Mouse (Mus musculus) common myeloid progenitor, adult 5-6 weeks (primary cell): ENCODE results near the gene Ppp1r3g. TPM values are rescaled to one million over a fixed set of nuclear protein-coding genes. Genes with fewer than 3 reads are reported as not detected.

Source experiments
- ATAC-seq: replicated peaks from 2 replicates; pipeline ENCODE4 v1.8.0; 2016; ENCODE audit warnings: low read depth, mild to moderate bottlenecking, moderate TSS enrichment, inconsistent platforms; ENCODE audit not compliant: poor library complexity, severe bottlenecking
- total RNA-seq: library from RNA; stranded (forward); fragments of 200-1000, 187-1606 nt; gene quantifications from 2 replicates; pipeline ENCODE4 v1.2.3, GENCODE M21; 2017

The Ppp1r3g gene
- total RNA-seq, 1 experiment from 2014 or later, result not detected

GRCm38 (mm10) chr13:35991185-35991584 lies 32.5 kb downstream of the Ppp1r3g start:
- ATAC-seq, result peak; percentile 32; the same call in 1 of the 2 replicates

- ATAC-seq, result no peak
Measured at GRCm38 (mm10) chr13:35994067-35994466, 35.4 kb downstream of the Ppp1r3g start.

GRCm38 (mm10) chr13:35995231-35995630 lies 36.6 kb downstream of the Ppp1r3g start:
- no peak for ATAC-seq

GRCm38 (mm10) chr13:35995696-35996426 lies 37.2 kb downstream of the Ppp1r3g start:
- ATAC-seq, result no peak

- no peak for ATAC-seq
Measured at GRCm38 (mm10) chr13:35997606-35998005, 39.0 kb downstream of the Ppp1r3g start.

GRCm38 (mm10) chr13:36000798-36001197 lies 42.2 kb downstream of the Ppp1r3g start:
- no peak for ATAC-seq

- no peak for ATAC-seq
Measured at GRCm38 (mm10) chr13:36009981-36010380, 51.3 kb downstream of the Ppp1r3g start.

GRCm38 (mm10) chr13:36015636-36016035 lies 57.0 kb downstream of the Ppp1r3g start:
- no peak for ATAC-seq

GRCm38 (mm10) chr13:36018017-36018416 lies 59.4 kb downstream of the Ppp1r3g start:
- no peak for ATAC-seq

GRCm38 (mm10) chr13:36019309-36020274 lies 61.0 kb downstream of the Ppp1r3g start:
- peak; percentile 50; the same call in 1 of the 2 replicates for ATAC-seq

Other genes with a start within 250 kb of the Ppp1r3g start
- gene Rpp40, start 52.5 kb upstream of the Ppp1r3g start, total RNA-seq, result 15.9 and 16.5 TPM in 2 replicates
- 62.3 and 112 TPM in 2 replicates for gene Fars2, start 158.6 kb downstream of the Ppp1r3g start, total RNA-seq
- gene Lyrm4, start 158.7 kb downstream of the Ppp1r3g start, total RNA-seq, result 16.6 and 18.2 TPM in 2 replicates